Mouse (Mus musculus): ENCODE results near the gene Fuca1.

Fuca1 gene

DNA sequence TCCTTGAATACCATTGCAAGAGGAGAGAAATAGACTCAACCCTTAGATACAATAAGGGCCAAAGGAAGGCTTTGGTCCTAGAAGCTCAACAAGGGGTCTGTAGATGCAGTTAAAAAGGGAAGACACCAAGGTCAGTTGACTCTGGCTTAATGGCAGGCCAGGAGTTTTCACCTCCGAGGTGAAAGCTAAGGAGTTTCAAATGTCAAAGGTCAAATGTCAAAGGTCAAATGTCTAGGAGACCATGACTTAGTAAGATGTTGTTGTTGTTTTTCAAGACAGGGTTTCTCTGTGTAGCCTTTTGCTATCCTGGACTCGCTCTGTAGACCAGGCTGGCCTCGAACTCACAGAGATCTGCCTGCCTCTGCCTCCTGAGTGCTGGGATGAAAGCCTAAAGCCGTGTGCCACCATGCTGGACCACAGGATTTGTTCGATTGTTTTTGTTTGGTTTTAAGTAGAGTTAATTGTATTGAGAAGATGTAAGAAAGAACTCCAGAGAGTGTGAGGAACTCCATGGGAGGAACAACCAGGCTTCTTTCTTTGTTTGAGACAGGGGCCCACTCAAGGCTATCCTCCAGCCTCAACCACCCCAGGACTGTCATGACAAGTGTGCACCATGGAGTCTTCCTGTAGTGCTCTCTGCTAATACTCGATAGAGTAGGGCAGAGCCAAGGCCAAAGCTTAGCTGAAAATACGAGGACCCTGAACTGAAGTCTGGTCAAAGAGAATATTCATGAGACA lies 31.2 kb upstream of the Fuca1 start:
- in situ Hi-C loops (cut with MboI, MseI) = loop anchor here (5.0 kb wide), 1 partner anchor 38 kb away; no protein-coding TSS in a partner anchor

DNA sequence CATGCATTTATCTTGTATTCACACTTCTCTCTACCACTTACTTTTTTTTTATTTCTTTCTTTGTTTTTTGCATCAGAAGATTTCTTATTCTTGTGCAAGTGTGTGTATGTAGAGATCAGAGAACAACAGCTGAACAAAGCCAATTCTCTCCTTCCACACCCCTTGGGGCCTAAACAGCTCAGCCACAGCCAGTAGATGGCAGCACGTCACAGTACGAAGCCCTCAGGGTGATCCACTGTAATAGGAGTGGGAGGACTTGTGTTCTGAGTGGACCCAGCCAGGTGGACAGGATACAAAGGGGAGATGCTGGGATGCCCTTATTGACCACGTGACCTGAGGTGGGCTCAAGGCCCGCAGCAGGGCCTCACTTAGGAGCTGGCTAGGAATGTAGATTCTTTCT lies 30.7 kb upstream of the Fuca1 start:
- in situ Hi-C loops (cut with MboI, MseI) = loop anchor here (5.0 kb wide), 1 partner anchor 37 kb away; no protein-coding TSS in a partner anchor

DNA sequence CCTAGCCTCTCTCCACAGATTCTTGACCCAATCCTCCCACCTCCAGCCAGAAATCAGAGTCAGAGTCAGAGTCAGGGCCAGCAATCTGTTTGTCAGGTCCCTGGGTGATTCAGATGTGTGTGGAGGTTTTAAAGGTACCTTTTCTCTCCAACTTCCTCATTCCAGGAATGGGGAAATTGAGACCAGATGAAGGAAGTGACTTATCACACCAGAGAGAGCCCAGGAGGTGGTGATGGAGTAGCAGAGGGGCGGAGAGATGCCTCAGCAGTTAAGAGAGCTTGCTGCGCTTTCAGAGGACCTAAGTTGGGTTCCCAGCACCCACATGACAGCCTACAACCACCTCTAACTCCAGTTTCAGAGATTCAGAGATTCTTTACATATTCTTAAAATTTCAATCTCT lies 29.0 kb upstream of the Fuca1 start:
- in situ Hi-C loops (cut with MboI, MseI) = no loop called here

DNA sequence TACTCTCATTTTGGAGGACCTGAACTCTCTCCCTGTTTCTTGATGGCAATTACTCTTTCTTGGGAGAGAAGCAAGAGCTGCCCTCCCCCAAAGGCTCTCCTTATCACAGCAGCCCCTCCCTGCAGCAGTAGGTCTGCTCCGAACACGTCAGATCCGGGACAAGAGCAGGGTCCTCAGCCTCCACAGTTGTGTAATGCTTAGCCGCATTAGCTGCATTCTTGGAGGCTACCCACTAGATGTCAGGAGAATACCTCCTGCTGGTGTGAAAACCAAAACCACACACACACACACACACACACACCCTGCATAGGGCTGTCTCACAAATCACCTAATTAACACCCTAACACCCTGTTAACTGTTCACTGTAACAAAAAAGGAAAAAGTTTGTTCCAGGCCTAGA lies 27.7 kb upstream of the Fuca1 start:
- in situ Hi-C loops (cut with MboI, MseI) = no loop called here

DNA sequence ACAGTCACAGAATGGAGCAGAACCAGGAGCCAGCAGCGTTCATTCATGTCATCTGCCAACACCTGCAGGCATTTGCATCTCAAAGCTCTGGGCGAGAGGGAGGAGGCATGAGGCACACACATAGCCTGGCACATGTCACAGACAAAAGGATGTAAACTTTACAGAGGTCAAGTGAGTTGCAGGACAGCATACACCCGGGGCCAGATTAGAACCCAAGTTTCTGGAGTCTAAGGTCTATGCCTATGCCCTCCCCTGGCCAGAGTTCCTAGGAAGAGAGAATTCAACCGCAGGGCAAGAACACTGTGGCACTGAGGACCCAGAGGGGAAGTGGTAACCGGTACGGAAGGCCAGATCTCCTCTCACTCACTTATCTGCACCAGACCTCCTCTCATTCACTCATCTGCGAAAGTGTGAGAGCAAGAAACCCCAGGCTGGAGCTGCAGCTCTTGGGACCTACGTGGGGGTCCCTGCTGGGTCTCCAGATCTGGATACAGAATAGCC lies 25.4 kb upstream of the Fuca1 start, which contains the start of gene Cnr2:
Cnr2 (plus strand) TSS at position 324 of the 501 bp plus-strand sequence.
- in situ Hi-C loops (cut with MboI, MseI) = no loop called here

DNA sequence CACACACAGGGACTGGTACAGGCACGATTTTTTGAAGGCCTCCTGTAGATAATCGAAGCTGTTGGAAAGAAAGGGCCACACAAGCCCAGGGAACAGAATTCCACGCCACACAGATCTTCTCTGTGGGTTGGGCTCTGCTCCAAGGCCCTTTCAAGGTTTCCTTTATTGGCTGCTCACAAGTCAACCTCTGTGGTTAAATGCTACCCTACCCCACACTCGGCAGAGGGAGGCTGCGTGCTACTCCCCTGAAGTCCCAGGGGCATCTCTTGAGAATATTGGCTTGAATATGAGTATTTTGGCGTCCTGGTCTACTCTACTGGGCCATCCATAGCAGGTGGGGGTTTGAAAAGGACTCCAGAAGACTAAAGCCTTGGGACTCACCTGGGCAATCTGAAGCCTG lies 24.4 kb upstream of the Fuca1 start:
- in situ Hi-C loops (cut with MboI, MseI) = no loop called here

DNA sequence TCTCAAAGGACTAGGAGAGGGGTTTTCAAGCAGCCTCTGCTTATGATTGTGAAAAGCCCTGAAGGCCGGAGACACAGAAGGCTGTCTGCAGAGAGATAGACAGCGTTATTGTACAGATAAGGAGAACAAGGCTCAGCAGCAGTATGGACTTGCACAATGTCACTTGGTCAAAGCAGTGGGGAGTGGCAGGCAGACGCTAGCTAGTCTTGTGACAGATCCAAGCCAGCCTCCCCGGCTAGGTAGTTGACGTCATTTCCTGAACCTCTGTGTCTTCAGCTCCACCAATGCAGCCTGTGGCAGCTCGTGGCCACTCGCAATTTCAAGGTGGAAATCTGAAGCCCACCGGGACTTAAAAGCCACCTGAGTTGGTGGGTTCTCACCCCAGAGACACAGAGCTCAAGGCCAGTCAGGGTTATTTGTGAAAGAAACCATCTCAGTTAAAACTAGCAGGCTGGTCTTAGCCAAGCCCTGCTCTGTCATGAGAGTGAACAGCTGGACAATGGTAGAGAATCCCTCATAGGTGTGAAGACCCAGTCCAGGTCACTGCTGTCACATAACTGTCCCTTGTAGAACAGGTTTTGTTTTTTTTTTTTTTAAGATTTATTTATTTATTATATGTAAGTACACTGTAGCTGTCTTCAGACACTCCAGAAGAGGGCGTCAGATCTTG lies 22.0 kb upstream of the Fuca1 start:
- in situ Hi-C loops (cut with MboI, MseI) = no loop called here

DNA sequence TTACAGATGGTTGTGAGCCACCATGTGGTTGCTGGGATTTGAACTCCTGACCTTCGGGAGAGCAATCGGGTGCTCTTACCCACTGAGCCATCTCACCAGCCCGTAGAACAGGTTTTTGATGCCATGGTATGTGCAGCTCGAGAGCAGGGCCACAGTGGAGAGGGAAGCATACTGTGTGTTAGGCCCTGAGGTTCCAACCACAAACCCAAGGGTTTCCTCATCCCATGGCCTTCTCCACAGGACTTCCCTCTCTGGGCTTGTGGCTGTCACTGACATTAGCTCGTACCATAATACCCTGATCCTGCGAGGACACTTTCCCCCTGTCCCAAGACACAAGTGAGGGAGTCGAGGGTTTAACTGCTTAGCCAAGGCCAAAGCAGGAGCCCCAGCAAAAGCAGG lies 21.5 kb upstream of the Fuca1 start:
- in situ Hi-C loops (cut with MboI, MseI) = no loop called here

DNA sequence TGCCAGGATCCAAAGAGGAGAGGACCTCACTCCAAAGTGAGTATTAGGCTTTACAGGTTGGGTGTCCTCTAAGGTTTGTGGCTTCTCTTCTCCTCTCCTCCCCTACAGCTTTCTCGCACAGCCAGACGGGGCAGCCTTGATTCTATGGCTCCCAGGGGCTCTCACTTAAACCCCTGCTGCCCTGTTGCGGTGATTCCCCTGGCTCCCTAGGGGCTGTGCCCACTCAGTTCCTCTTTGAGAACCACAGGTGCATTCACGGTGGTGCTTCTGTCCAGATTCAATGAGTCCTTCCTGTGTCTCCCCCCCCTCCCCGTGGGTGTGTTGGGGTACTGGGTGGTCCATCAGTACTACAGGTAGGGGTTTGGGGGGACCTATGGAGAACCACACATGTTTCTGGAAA lies 20.5 kb upstream of the Fuca1 start:
- in situ Hi-C loops (cut with MboI, MseI) = no loop called here

DNA sequence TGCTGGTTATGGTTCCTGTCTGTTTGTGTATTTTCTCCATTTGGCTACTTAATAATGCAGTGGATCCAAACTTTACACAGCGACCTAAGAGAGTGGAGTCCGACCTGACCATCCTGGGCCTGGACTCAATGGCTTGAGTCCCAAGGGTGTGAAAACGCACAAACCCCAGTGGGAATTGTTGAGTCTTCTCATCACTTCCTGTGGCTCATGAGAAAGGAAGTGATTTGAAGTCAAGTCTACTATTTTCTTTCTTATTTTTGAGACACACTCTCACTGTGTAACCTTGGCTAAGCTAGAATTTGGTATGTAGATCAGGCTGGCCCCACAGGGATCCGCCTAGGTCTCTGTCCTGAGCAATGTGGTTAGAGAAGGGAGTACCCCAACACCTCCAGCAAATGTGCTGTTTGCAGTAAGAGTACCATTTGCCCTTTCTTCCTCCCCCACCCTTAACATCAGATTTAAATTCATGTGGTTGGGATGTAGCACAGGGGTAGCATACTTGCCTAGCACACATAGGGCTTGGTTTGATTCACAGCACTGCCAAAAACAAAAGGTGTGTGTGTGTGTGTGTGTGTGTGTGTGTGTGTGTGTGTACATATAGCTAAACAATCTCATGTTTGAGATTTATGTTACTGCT lies 17.8 kb upstream of the Fuca1 start:
- in situ Hi-C loops (cut with MboI, MseI) = no loop called here

DNA sequence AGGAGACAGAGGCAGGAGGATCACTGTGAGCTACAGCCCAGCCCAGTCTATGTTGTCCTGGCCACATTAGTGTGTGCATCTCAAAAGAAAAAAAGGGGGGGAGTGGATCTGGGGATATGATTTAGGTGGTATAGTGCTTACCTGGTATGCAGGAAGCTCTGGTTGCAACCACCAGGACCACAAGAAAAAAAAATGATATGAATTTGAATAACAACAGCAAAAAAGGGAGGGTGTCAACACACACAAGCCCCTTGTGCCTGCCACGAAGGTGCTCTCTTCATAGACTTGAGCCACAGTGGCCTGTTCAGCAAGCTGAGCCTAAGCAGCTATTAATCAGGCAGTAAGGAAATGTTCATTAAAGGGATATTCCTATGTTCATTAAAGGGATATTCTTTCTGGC lies 15.7 kb upstream of the Fuca1 start:
- in situ Hi-C loops (cut with MboI, MseI) = no loop called here

DNA sequence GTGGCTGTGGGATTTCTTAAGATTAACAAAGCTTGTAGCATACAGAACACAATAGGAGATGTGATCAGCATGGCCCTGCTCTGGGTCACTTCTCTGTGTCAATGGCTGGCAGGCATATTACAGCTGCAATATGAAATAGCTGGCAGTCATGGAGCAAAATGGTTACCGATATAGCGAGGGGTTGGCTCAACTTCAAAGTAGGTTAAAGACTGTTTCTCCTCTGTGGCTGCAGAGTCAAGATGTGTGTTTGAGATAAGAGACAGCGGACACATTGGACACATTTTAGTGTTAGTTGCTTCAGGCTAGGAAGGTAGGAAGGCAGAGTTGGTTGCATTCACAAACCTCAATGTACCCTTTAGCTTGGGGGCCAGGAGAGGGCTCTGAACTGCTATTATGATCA lies 13.9 kb upstream of the Fuca1 start:
- in situ Hi-C loops (cut with MboI, MseI) = no loop called here

DNA sequence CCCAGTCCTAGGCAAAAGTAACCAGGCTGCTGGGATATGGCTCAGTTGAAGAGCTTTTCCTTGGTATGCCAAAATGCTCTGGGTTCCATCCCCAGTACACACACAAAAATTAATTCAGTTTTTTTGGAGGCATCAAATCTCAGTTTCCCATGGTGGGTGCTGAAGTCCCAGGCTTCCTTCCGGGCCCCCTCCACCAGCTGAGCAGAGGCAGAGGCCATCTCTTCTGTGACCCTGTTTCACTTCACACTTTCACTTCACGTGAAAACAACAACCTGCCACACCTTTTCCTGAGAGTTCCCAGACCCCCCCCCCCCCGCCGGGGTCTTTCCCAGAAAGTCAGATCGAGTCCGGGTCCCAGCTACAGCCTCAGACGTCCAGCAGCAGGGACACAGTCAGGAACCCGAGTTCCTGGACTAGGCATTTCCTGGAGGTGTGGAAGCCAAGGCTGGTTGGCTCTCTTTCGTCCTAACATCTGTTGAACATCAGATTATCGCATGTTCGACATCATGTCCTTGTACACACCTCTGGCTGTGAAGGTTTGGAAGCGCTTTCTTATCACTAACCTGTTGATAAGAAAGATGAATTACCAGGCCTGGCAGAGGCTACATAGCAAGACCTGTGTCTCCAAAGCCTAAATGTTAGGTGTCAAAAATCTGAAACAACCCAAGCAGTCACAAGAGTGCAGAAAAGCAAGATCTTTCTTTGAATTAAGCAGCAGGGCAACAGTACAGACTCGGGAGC lies 11.0 kb upstream of the Fuca1 start:
- in situ Hi-C loops (cut with MboI, MseI) = no loop called here

DNA sequence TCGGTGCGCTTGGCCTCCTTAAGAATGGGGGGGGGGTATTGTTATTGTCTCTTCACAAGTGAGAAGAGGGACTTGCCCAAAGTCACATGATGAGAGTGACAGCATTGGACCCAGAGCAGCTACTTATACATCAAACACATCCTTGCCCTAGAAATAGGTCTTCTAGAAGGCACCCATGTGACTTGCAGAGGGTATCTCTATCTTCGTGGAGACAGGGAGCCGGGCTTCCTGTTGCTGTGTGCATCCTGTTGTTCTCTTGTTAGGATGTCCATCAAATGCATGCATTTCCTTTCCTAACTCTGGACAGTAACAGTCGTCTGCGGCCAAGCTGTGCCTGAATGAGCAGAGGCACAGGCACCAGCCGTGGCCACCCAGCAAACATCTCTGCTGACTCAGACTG lies 9.0 kb upstream of the Fuca1 start:
- in situ Hi-C loops (cut with MboI, MseI) = no loop called here

DNA sequence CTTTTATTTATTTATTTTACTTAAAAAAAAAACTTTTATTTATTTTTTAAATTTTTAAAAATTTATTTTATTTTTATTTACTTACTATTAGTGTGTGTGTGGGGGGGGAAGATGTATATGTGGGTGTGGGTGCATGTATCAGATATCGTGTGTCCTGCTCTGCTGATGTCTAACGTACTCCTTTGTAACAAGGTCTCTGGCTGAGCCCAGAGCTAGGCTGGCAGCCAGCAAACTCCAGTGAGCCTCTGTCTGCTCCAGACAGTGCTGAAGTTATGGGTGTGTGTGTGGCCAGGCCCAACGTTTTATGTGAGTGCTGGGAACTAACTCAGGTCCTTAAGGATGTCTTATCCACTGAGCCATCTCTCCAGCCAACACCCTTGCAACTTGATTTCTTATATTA lies 8.4 kb upstream of the Fuca1 start:
- in situ Hi-C loops (cut with MboI, MseI) = no loop called here

DNA sequence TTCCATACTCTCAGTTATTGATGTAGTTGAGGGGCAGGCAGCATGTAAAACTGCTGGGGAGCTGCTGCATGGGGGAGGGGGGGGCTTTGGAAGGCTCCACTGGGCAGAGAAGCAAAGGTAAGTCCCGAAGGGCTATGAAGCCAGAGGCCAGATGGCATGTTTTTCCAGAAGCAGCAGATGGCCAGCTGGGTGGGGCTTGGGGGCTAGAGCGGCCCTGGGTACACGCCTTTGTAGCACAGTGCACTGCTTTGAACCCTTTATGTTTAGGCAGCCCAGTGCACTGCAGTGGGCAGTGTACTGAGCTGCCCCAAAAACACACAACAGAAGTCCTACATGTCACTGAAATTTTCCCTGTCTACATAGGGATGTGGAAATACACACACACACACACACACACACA lies 7.7 kb upstream of the Fuca1 start:
- in situ Hi-C loops (cut with MboI, MseI) = no loop called here

DNA sequence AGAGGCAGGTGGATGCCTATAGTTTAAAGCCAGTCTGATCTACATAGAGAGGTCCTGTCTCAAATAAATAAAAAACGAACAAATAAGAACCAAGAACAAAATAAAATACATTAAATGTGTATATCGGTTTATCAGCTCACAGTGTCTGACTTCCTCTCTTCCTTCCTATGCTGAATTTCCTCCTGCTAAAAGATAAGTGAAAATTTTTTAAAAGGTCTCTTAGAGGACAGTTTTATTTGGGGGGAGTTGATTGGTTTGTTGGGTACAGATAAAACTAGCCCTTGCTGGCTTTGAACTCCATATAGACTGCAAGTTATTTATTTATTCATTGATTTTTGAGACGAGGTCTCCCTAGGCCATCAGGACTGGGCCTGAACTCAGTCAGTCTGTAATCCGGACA lies 7.1 kb upstream of the Fuca1 start:
- in situ Hi-C loops (cut with MboI, MseI) = no loop called here

DNA sequence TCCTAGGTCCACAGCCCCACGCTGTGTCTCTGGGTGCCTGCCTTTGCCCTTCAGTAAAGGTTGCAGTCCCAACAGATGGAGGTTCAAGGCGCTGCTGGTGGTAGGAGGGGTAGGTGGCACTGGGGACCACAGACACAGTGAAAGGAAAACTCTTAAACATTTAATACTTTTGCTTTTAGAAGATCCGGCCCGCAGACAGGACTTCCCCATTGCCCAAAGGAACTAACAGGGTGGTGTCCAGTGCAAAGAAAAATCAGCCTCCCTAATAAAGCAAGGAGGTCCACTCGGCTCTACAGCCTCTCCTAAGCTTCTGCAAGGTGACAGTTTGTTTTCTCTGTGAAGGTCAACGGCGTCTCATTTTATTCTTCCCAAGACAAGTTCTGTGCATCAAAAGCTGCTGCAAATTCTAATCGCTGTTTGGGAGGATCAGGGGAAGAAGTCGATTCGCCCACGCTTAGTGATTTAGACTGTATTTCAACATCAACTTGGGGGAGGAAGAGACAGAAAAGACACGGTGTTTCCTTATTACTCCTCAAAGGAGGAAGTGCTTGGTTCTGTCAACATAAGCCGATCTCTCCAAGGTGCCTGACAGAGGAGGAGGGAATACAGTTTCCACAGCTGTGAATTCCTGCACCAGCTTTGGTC lies 1.8 kb upstream of the Fuca1 start:
- in situ Hi-C loops (cut with MboI, MseI) = no loop called here

DNA sequence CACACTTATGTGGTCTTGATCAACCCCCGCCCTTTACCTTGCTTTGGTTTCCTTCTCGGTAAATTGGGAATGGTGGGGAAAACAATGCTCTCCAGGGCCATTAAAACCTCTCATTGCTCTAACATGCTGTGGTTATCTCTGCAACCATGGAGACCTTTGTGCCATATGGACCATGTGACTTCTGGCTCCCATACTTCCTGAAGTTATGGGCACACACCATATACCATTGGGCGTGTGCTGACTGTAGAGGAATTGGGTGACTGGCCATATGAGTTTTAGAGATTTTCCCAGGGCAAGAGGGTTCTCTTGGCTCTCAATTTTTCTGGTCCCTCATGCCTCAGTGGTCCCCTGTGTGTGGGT lies 1.3 kb upstream of the Fuca1 start:
- in situ Hi-C loops (cut with MboI, MseI) = no loop called here

DNA sequence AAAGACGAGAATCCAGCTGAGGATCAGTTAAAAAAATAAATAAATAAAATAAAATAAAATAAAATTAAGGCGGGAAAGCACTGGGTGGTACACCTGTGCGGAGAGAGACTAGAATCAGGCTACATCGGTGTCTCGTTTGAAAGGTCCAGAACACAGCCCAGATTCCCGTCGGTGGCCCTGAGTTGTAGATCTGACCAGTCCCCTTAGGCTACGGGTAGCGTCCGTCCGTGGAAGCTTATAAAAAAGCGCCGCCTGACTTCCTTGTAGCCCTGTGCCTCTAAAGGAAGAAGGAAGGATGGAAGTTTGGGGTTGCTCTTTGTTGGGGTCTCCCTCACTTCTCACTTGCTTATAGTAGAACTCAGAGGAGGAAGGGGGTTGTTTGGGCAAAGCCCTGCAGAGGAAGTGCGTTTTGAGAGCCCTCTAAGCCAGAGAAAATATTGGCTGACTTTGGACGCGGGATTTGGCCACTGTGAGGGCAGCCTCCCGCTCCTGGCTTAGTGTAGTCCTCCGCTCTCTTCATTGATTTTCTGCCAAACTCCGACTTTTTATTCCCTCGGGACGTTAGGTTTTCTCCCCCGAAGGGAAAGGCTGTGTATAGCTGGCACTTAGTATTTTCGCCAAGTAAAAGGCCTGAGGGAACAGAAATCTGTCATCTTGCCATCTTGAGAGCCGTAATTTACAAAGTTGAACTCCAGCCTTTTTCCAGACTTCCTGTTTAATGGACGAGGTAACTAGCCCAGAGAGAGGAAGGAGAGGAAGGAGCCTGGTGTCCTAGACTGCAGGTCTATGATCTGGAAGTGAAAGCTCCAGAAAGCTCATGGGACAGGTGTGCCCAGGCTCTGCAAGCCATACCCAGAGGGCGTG lies 954 bp downstream of the Fuca1 start:
- in situ Hi-C loops (cut with MboI, MseI) = no loop called here

DNA sequence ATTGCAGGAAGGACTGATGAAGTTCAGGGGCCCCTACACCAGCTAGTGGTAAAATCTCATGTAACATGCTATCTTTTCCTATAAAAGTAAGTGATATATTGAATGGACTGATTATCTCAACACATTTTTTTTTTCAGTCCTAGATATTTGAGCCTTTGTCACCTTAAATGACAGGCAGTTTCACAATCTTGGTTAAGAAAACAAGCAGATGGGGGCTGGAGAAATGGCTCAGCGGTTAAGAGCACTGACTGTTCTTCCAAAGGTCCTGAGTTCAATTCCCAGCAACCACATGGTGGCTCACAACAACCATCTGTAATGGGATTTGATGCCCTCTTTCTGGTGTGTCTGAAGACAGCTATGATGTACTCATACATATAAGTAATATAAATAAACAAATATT lies 1.7 kb downstream of the Fuca1 start:
- in situ Hi-C loops (cut with MboI, MseI) = no loop called here
